Mouse (Mus musculus) left cerebral cortex, adult 8-10 months (tissue): Measurements from ENCODE around the gene Dhx57. TPM values are rescaled to one million over a fixed set of nuclear protein-coding genes. Genes with fewer than 3 reads are reported as not detected.

ENCODE experiments used
- DNase-seq, 2 experiments: peaks; one replicate each; pipeline ENCODE4 v3.0.0; 2022; ENCODE audit warnings: low spot score in 2 of 2
- total RNA-seq, 4 experiments: library from RNA; stranded (reverse); gene quantifications; 2 replicates each; pipeline ENCODE4 v1.2.4; 2022

Gene Dhx57
- total RNA-seq, 4 experiments from 2014 or later, result 34.5 to 42.6 (median 41.6) TPM

GRCm38 (mm10) chr17:80199160-80199778 is 91.0 kb downstream of the Dhx57 start:
- DNase-seq, result no peak

- no peak for DNase-seq
Observed at GRCm38 (mm10) chr17:80193075-80193474, 97.2 kb downstream of the Dhx57 start.

Other genes with a start within 250 kb of the Dhx57 start
- 10 to 100 TPM; 56.0 to 60.9 (median 58.8) TPM for gene Hnrnpll, start 228.1 kb downstream of the Dhx57 start, total RNA-seq
- gene Galm, start 163.0 kb downstream of the Dhx57 start, total RNA-seq, result 1 to 10 TPM; 2.0 to 5.7 (median 3.9) TPM
- gene Srsf7, start 83.2 kb downstream of the Dhx57 start, total RNA-seq, result 100 to 1,000 TPM in 1 of 4 experiments, 10 to 100 TPM in 3; 93.1 to 111 (median 97.5) TPM
- under 1 TPM; 0.20 to 0.53 (median 0.28) TPM for gene Ttc39d, start 83.0 kb downstream of the Dhx57 start, total RNA-seq
- gene Gemin6, start 66.0 kb downstream of the Dhx57 start, total RNA-seq, result 1 to 10 TPM; 4.9 to 8.9 (median 7.4) TPM
- gene Morn2, start 273 bp downstream of the Dhx57 start, total RNA-seq, result 10 to 100 TPM; 16.1 to 19.2 (median 18.1) TPM
- 1 to 10 TPM; 1.7 to 3.3 (median 2.9) TPM for gene Arhgef33, start 16.9 kb upstream of the Dhx57 start, total RNA-seq
- gene Gm10190, start 83.1 kb upstream of the Dhx57 start, total RNA-seq, result 1 to 10 TPM in 1 of 4 experiments, not detected in 3; 1.4 TPM
- gene Sos1, start 190.0 kb upstream of the Dhx57 start, total RNA-seq, result 10 to 100 TPM; 31.8 to 35.6 (median 33.5) TPM